Mouse (Mus musculus) G1E (cell line): ENCODE data around the gene Iqgap3.

Source experiments
- CTCF ChIP-seq: IDR thresholded peaks from 2 replicates; pipeline ENCODE4 v1.5.1; 2012; ENCODE audit warnings: low read depth, low read length, inconsistent platforms, mixed read lengths
- GATA1 ChIP-seq: IDR thresholded peaks from 2 replicates; pipeline ENCODE4 v1.6.1; 2012; ENCODE audit warnings: borderline replicate concordance, low read length, inconsistent platforms, mixed read lengths
- GATA2 ChIP-seq: IDR thresholded peaks from 2 replicates; pipeline ENCODE4 v1.6.1; 2012; ENCODE audit warnings: low read depth, low read length, inconsistent platforms, borderline replicate concordance
- TAL1 ChIP-seq: conservative IDR thresholded peaks from 2 replicates; pipeline ENCODE4 v1.6.1; 2012; ENCODE audit warnings: low read depth, low read length, inconsistent platforms, mixed read lengths

- no peak for TF ChIP-seq CTCF
- no peak for TF ChIP-seq GATA1
- TF ChIP-seq TAL1: no peak
- TF ChIP-seq GATA2: no peak
Observed at GRCm38 (mm10) chr3:88147444-88147843, 65.7 kb downstream of the Iqgap3 start.
